Comparison of ENCODE assay signal across 20 mouse cellular contexts in genomic region chrX:130188449-130188848, GRCm38 (mm10).
"Had no signal": no experiment of that assay in that cellular context is flagged by ENCODE, and none has a peak within 500 bp of the region (broad histone marks: within the 10 kb centered on the region; RNA-seq: fewer than 3 reads in every experiment).

No protein-coding gene starts in this region.

- H3K9me3 ChIP-seq: lung, embryonic 15.5 days; midbrain, embryonic 10.5 days; midbrain, embryonic 12.5 days; neural tube, embryonic 13.5 days; neural tube, embryonic 15.5 days had no signal

- ATAC-seq: liver, postnatal 0 days; lung, postnatal 0 days; midbrain, embryonic 16.5 days had no signal

- H3K4me2 ChIP-seq: lung, embryonic 15.5 days; midbrain, embryonic 12.5 days; neural tube, embryonic 13.5 days; neural tube, embryonic 15.5 days had no signal

- H3K4me3 ChIP-seq: lung, embryonic 15.5 days; midbrain, embryonic 10.5 days; midbrain, embryonic 12.5 days; myocyte; neural tube, embryonic 13.5 days; neural tube, embryonic 15.5 days had no signal

- H3K36me3 ChIP-seq: lung, embryonic 15.5 days; midbrain, embryonic 10.5 days; midbrain, embryonic 12.5 days; neural tube, embryonic 13.5 days; neural tube, embryonic 15.5 days had no signal

- DNase-seq: liver, postnatal 0 days; lung, adult 2 months; lung, postnatal 4 days; midbrain, embryonic 14.5 days; retina, postnatal 1 day; right cerebral cortex, adult 18-20 months; right cerebral cortex, postnatal 25 days; right cerebral cortex, postnatal 4 days; spleen, adult 18-20 months; thymus, adult 18-20 months; thymus, postnatal 14 days; thymus, postnatal 36 days had no signal

- H3K9ac ChIP-seq: liver, postnatal 0 days; lung, embryonic 15.5 days; midbrain, embryonic 12.5 days; neural tube, embryonic 13.5 days; neural tube, embryonic 15.5 days had no signal

- H3K27ac ChIP-seq: lung, embryonic 15.5 days; midbrain, embryonic 10.5 days; midbrain, embryonic 12.5 days; neural tube, embryonic 13.5 days; neural tube, embryonic 15.5 days had no signal

- H3K4me1 ChIP-seq: lung, embryonic 15.5 days; midbrain, embryonic 12.5 days; neural tube, embryonic 13.5 days; neural tube, embryonic 15.5 days had no signal

- H3K27me3 ChIP-seq: lung, embryonic 15.5 days; midbrain, embryonic 12.5 days; neural tube, embryonic 13.5 days; neural tube, embryonic 15.5 days had no signal
